ENCODE assay signal across 11 mouse cellular contexts in genomic region chr11:35113290-35113689, GRCm38 (mm10). TPM values are rescaled to one million over a fixed set of nuclear protein-coding genes. Genes with fewer than 3 reads are reported as not detected.
"Had no signal": no experiment of that assay in that cellular context is flagged by ENCODE, and none has a peak within 500 bp of the region (broad histone marks: within the 10 kb centered on the region; RNA-seq: fewer than 3 reads in every experiment).

No protein-coding gene starts in this region.

- H3K36me3 ChIP-seq: kidney, embryonic 15.5 days had no signal

- H3K9me3 ChIP-seq: kidney, embryonic 15.5 days had no signal

- H3K27ac ChIP-seq: kidney, embryonic 15.5 days; left cerebral cortex, adult 2 months had no signal

- H3K4me2 ChIP-seq: kidney, embryonic 15.5 days had no signal

- H3K9ac ChIP-seq: kidney, embryonic 15.5 days had no signal

- ATAC-seq: lung, postnatal 0 days had no signal

- H3K4me3 ChIP-seq: kidney, embryonic 15.5 days; left cerebral cortex, adult 2 months had no signal

- H3K4me1 ChIP-seq: kidney, embryonic 15.5 days had no signal

- DNase-seq: kidney, adult 2 months; kidney, postnatal 25 days; lung, adult 2 months; lung, postnatal 36 days; right cerebral cortex, adult 18-20 months; right cerebral cortex, postnatal 25 days; thymus, postnatal 36 days had no signal

RNA-seq across cellular contexts. Expression of gene Slit3, which starts 7.7 kb away (rescaled TPM):
- total RNA-seq: megakaryocyte progenitor cell, adult 5-6 weeks had no signal
